Mouse (Mus musculus): ENCODE data around the gene Rrad. TPM values are rescaled to one million over a fixed set of nuclear protein-coding genes. Genes with fewer than 3 reads are reported as not detected.

Gene Rrad
- polyA plus RNA-seq, 1 experiment = not detected

GRCm38 (mm10) chr8:104603245-104603593 lies 27.9 kb downstream of the Rrad start:
- 65% methylated on average over 4 of the region's 4 CpGs for WGBS
- no peak for TF ChIP-seq CTCF (IDR thresholded peaks at IDR 0.05; ENCODE audit: insufficient read depth, low read depth, low read length)
- TF ChIP-seq POLR2A (IDR thresholded peaks at IDR 0.05; ENCODE audit: insufficient read depth, low read depth, low read length) = no peak
- peaks cover 9% of the 10 kb centered on the region for H3K4me1 ChIP-seq (ENCODE audit: control insufficient read depth, insufficient read depth, low read length)
- no peak overlapping the region for H3K27ac ChIP-seq (ENCODE audit: insufficient read depth, low read depth, low read length)
- H3K4me3 ChIP-seq (ENCODE audit: insufficient read depth, low read depth, low read length) = no peak overlapping the region

GRCm38 (mm10) chr8:104602468-104603244 lies 28.5 kb downstream of the Rrad start:
- WGBS = 19% methylated on average over 21 of the region's 21 CpGs
- Histone ChIP-seq H3K27ac (ENCODE audit: insufficient read depth, low read depth, low read length) (no peak overlapping the region), H3K4me1 (ENCODE audit: control insufficient read depth, insufficient read depth, low read length) (peaks cover 9% of the 10 kb centered on the region), H3K4me3 (ENCODE audit: insufficient read depth, low read depth, low read length) (peak overlapping the region; percentile 16; the same call in 1 of the 2 replicates)
- TF ChIP-seq CTCF (IDR thresholded peaks at IDR 0.05; ENCODE audit: insufficient read depth, low read depth, low read length) = peak; percentile 58; the same call in 1 of the 2 replicates
- no peak for TF ChIP-seq POLR2A (IDR thresholded peaks at IDR 0.05; ENCODE audit: insufficient read depth, low read depth, low read length)

GRCm38 (mm10) chr8:104601941-104602371 lies 29.2 kb downstream of the Rrad start:
- H3K27ac ChIP-seq (ENCODE audit: insufficient read depth, low read depth, low read length) = no peak overlapping the region
- peaks cover 9% of the 10 kb centered on the region for H3K4me1 ChIP-seq (ENCODE audit: control insufficient read depth, insufficient read depth, low read length)
- TF ChIP-seq CTCF (IDR thresholded peaks at IDR 0.05; ENCODE audit: insufficient read depth, low read depth, low read length) (no peak), POLR2A (IDR thresholded peaks at IDR 0.05; ENCODE audit: insufficient read depth, low read depth, low read length) (no peak)
- no peak overlapping the region for H3K4me3 ChIP-seq (ENCODE audit: insufficient read depth, low read depth, low read length)
- WGBS = 2% methylated on average over 12 of the region's 12 CpGs

- TF ChIP-seq POLR2A (IDR thresholded peaks at IDR 0.05; ENCODE audit: insufficient read depth, low read depth, low read length) (no peak), CTCF (IDR thresholded peaks at IDR 0.05; ENCODE audit: insufficient read depth, low read depth, low read length) (no peak)
- Histone ChIP-seq H3K4me1 (ENCODE audit: control insufficient read depth, insufficient read depth, low read length) (peaks cover 8% of the 10 kb centered on the region), H3K4me3 (ENCODE audit: insufficient read depth, low read depth, low read length) (no peak overlapping the region), H3K27ac (ENCODE audit: insufficient read depth, low read depth, low read length) (no peak overlapping the region)
- WGBS = 57% methylated on average over 7 of the region's 7 CpGs
Measured at GRCm38 (mm10) chr8:104601386-104601785, 29.7 kb downstream of the Rrad start.

DNA sequence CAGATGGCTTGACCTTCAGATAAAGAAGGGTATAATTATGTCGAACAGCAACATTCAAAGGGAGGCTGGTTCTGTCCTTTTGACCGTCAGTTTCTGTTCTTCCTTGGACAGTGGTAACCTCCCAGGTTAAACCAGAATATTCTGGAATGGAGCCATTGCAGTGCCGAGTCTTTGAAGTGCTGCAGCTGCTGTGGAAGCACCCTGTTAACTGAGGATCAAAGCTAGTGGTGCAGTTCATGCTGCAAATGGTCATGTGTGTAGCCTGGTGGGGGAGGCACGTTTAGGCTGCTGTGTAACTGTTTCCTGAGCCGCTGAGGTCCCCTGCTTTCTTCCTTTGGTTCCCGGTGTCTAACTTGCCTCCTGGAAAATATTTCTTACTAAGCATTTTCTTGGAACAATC lies 32.6 kb downstream of the Rrad start:
- TF ChIP-seq POLR2A (IDR thresholded peaks at IDR 0.05; ENCODE audit: insufficient read depth, low read depth, low read length) (no peak), CTCF (IDR thresholded peaks at IDR 0.05; ENCODE audit: insufficient read depth, low read depth, low read length) (no peak)
- H3K27ac ChIP-seq (ENCODE audit: insufficient read depth, low read depth, low read length) = no peak overlapping the region
- no peak overlapping the region for H3K4me3 ChIP-seq (ENCODE audit: insufficient read depth, low read depth, low read length)
- WGBS = 44% methylated on average over 6 of the region's 6 CpGs
- peaks cover 7% of the 10 kb centered on the region; the same call in 1 of the 2 replicates for H3K4me1 ChIP-seq (ENCODE audit: control insufficient read depth, insufficient read depth, low read length)

DNA sequence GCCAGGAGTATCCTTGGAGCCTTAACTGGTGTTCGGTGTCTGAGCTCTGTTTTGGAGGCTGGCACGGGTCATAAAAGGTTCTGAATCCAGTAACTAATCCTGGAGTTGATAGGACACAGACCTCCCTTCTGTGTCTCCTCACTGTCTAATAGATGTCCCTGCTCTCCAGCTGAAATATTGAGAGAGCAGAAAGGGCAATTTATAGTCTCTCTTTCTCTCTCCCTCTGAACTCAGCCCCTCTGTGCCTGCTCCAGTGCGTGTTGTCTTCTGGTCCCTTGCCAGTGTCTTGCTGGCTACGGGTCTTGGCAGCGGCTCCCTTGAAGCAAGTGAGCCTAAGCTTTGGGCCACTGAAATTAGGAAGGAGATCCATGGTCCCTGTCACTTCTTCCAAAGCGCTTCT lies 33.5 kb downstream of the Rrad start:
- no peak for TF ChIP-seq CTCF (IDR thresholded peaks at IDR 0.05; ENCODE audit: insufficient read depth, low read depth, low read length)
- no peak for TF ChIP-seq POLR2A (IDR thresholded peaks at IDR 0.05; ENCODE audit: insufficient read depth, low read depth, low read length)
- Histone ChIP-seq H3K4me3 (ENCODE audit: insufficient read depth, low read depth, low read length) (no peak overlapping the region), H3K27ac (ENCODE audit: insufficient read depth, low read depth, low read length) (no peak overlapping the region), H3K4me1 (ENCODE audit: control insufficient read depth, insufficient read depth, low read length) (peaks cover 4% of the 10 kb centered on the region; the same call in 1 of the 2 replicates)
- WGBS = 48% methylated on average over 6 of the region's 6 CpGs

DNA sequence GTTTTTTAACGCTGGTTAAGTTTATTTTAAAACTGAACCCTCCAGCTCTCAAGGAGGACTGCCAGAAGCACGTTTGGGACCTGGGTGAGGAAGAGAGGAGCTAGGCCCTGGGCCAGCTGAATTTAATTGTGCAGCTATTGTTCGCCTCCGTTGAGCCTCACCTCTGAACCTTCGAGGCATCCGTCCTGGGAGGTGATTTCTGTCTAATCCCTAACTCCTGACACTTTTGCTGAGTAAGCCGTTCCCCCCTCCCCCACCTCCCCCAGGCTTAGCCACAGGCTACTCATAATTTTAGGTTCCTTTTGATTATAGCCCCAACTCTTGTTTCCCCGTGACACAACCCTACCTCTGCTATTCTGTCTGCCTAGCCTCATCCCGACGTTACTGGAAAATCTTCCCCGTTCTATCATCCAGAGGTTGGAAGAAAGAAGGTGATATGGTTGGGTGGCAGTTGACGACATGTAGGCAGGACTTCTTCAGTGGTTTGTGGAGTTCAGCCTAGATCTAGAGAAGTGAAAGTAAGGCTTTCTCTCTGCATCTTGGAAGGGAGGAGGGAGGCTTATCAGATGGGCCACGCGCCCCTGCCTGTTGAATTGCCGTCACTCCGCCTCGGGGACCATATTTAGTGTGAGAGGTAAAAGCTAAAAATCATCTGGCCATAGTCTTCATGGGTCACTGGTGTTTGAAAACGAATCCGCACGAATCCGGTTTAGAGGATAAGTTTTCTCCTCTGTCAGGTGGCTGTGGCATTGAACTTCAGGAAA lies 35.2 kb downstream of the Rrad start:
- H3K27ac ChIP-seq (ENCODE audit: insufficient read depth, low read depth, low read length) = no peak overlapping the region
- peaks cover 4% of the 10 kb centered on the region for H3K4me1 ChIP-seq (ENCODE audit: control insufficient read depth, insufficient read depth, low read length)
- TF ChIP-seq CTCF (IDR thresholded peaks at IDR 0.05; ENCODE audit: insufficient read depth, low read depth, low read length) (no peak), POLR2A (IDR thresholded peaks at IDR 0.05; ENCODE audit: insufficient read depth, low read depth, low read length) (no peak)
- WGBS = 84% methylated on average over 21 of the region's 21 CpGs
- H3K4me3 ChIP-seq (ENCODE audit: insufficient read depth, low read depth, low read length) = no peak overlapping the region

DNA sequence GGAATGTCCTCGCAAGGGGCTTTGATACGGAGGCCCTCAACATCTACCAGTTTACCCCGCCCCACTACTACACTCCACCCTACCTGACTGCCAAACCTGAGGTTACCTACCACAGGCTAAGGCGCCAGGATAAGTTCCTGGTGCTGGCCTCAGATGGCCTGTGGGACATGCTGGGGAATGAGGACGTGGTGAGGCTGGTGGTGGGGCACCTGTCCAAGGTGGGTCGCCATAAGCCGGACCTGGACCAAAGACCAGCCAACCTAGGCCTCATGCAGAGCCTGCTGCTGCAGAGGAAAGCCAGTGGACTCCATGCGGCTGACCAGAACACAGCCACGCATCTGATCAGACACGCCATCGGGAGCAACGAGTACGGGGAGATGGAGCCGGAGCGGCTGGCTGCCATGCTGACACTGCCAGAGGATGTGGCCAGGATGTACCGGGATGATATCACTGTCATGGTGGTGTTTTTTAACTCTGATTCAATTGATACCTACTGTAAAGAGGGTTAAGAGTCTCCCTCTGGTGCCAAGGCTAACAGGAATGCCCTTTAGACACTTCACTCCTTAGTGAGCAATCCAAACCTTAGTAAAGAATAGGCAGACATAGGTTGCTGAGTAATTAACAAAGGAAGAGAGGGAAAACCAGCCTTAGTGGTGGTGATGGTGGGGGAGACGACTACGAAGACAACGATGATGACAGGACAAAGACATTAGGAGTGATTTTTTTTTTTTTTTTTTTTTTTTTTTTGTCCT lies 36.3 kb downstream of the Rrad start:
- TF ChIP-seq POLR2A (IDR thresholded peaks at IDR 0.05; ENCODE audit: insufficient read depth, low read depth, low read length) (no peak), CTCF (IDR thresholded peaks at IDR 0.05; ENCODE audit: insufficient read depth, low read depth, low read length) (no peak)

More for the DNA sequence above, 36.3 kb downstream of the Rrad start:
- Histone ChIP-seq H3K4me1 (ENCODE audit: control insufficient read depth, insufficient read depth, low read length) (peaks cover 4% of the 10 kb centered on the region), H3K4me3 (ENCODE audit: insufficient read depth, low read depth, low read length) (no peak overlapping the region), H3K27ac (ENCODE audit: insufficient read depth, low read depth, low read length) (no peak overlapping the region)
- WGBS = 97% methylated on average over 19 of the region's 19 CpGs

Measured in olfactory bulb, adult 2 months (tissue).